Mouse (Mus musculus): ENCODE measurements at regions not wholly inside any gene's neighbourhood (a gene's known extent, or its start where the extent isn't known, plus 50 kb on each side); places are given as distances from the start of the nearest gene placed in this dataset.
"Not testable (repeated sequence)": the region's sequence is repeated elsewhere in the genome, so short reads cannot be mapped to it uniquely, and the experiment has no call there.

DNA sequence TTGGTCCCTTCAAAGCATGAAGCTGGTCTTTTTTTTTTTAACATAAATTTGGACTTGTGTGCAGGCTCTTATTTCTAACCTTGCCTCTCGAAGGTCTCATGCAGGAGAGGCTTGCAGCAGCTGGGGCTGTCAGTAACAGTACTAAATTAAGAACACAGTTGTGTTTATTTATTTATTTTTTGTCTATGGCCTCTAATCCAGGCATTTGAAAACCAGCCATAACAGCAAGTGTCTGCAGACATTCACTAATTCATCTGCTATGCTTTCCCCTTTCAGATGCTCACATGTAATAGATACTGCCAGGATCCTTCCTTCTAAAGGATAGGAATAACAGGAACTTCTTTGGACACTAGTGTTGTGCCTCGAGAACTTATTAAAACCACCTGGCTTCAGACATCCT is 172.5 kb downstream of the Rchy1 start:
- Histone ChIP-seq H3K27ac (ENCODE audit: low read depth, low read length) (no peak overlapping the region), H3K36me3 (ENCODE audit: control insufficient read depth, insufficient read depth, low read length) (no peaks in the 10 kb centered on the region), H3K4me2 (replicated peaks; ENCODE audit: low read depth, low read length) (no peak overlapping the region), H3K4me1 (ENCODE audit: control insufficient read depth, insufficient read depth, low read length) (no peaks in the 10 kb centered on the region), H3K27me3 (ENCODE audit: control insufficient read depth, insufficient read depth, low read length) (no peaks in the 10 kb centered on the region), H3K9ac (ENCODE audit: low read depth, low read length) (no peak overlapping the region), H3K4me3 (ENCODE audit: low read length) (no peak overlapping the region), H3K9me3 (ENCODE audit: control insufficient read depth, low read length) (no peaks in the 10 kb centered on the region)
- ATAC-seq (ENCODE audit: low FRiP score, low TSS enrichment): no peak
- WGBS: 27% methylated on average over 2 of the region's 2 CpGs

DNA sequence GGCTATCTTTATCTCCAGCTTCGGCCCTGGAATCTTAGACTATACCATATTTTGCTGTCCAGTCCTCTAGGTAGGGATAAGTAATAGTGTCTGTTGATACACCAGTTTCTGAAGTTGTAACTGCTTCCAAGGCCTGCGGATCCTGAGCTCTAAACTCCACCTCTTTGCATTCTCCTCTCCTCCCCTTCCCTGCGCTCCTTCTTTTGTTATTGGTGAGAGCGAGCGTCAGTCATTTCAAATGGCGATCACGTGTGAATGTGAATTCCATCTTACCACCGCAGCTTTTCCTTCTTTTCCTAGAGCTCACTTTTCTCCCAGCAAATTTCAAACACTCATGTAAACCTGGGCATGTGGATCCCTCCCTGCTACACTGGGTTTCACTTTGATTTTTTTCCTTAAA is 178.9 kb downstream of the Rchy1 start:
- no peaks in the 10 kb centered on the region for H3K9me3 ChIP-seq (ENCODE audit: control insufficient read depth, low read length)
- H3K4me1 ChIP-seq (ENCODE audit: control insufficient read depth, insufficient read depth, low read length): no peaks in the 10 kb centered on the region
- no peaks in the 10 kb centered on the region for H3K27me3 ChIP-seq (ENCODE audit: control insufficient read depth, insufficient read depth, low read length)
- no peaks in the 10 kb centered on the region for H3K36me3 ChIP-seq (ENCODE audit: control insufficient read depth, insufficient read depth, low read length)
- WGBS: 85% methylated on average over 8 of the region's 8 CpGs
- no peak overlapping the region for H3K9ac ChIP-seq (ENCODE audit: low read depth, low read length)
- no peak overlapping the region for H3K4me3 ChIP-seq (ENCODE audit: low read length)
- no peak overlapping the region for H3K27ac ChIP-seq (ENCODE audit: low read depth, low read length)
- H3K4me2 ChIP-seq (replicated peaks; ENCODE audit: low read depth, low read length): no peak overlapping the region
- ATAC-seq (ENCODE audit: low FRiP score, low TSS enrichment): no peak

DNA sequence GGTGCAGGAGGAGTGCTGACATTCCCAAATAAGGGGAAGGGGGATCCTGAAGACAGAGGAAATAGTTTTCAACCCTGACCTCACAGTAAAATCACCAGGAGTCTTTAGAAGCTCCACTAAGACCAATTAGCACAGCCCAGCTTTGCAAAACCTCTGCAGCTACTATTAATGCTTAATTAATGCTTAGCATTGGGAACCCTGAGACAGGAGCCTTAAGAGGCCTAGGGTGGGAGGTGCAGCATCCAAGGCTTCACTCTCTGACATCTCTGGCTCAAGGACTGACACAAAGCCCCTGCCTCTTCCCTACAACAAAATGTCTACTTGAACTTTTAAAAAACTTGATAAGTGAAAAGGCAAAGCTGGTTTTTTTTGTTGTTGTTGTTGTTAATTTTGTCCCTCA is 185.9 kb downstream of the Rchy1 start:
- H3K9me3 ChIP-seq (ENCODE audit: control insufficient read depth, low read length): no peaks in the 10 kb centered on the region
- no peak overlapping the region for H3K4me3 ChIP-seq (ENCODE audit: low read length)
- H3K9ac ChIP-seq (ENCODE audit: low read depth, low read length): no peak overlapping the region
- H3K4me2 ChIP-seq (replicated peaks; ENCODE audit: low read depth, low read length): no peak overlapping the region
- no peak for ATAC-seq (ENCODE audit: low FRiP score, low TSS enrichment)
- no peaks in the 10 kb centered on the region for H3K4me1 ChIP-seq (ENCODE audit: control insufficient read depth, insufficient read depth, low read length)
- no peaks in the 10 kb centered on the region for H3K27me3 ChIP-seq (ENCODE audit: control insufficient read depth, insufficient read depth, low read length)
- no peaks in the 10 kb centered on the region for H3K36me3 ChIP-seq (ENCODE audit: control insufficient read depth, insufficient read depth, low read length)
- H3K27ac ChIP-seq (ENCODE audit: low read depth, low read length): no peak overlapping the region

DNA sequence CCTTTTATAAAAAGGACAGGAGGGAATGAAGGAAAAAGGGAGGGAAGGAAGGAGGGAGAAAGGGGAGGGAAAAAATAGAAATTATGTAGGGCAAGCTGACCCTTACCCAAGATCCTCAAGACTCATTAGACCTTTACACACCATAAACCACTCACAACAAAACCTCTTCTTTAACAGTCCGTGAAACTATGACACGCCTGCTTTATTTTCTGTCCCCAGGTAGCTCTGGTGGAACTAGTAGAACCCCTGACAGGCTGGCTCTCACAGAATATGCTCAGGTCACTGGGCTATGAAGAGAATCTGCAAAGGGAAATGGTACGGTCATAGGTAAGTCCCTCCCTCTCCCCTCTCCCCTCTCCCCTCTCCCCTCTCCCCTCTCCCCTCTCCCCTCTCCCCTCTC is 188.8 kb downstream of the Rchy1 start:
- ATAC-seq (ENCODE audit: low FRiP score, low TSS enrichment): peak; percentile 73; the same call in 1 of the 2 replicates
- Histone ChIP-seq H3K9me3 (ENCODE audit: control insufficient read depth, low read length) (no peaks in the 10 kb centered on the region), H3K27me3 (ENCODE audit: control insufficient read depth, insufficient read depth, low read length) (no peaks in the 10 kb centered on the region), H3K9ac (ENCODE audit: low read depth, low read length) (no peak overlapping the region), H3K4me3 (ENCODE audit: low read length) (no peak overlapping the region), H3K36me3 (ENCODE audit: control insufficient read depth, insufficient read depth, low read length) (no peaks in the 10 kb centered on the region), H3K4me1 (ENCODE audit: control insufficient read depth, insufficient read depth, low read length) (no peaks in the 10 kb centered on the region), H3K27ac (ENCODE audit: low read depth, low read length) (no peak overlapping the region), H3K4me2 (replicated peaks; ENCODE audit: low read depth, low read length) (no peak overlapping the region)
- WGBS: 39% methylated on average over 3 of the region's 3 CpGs

DNA sequence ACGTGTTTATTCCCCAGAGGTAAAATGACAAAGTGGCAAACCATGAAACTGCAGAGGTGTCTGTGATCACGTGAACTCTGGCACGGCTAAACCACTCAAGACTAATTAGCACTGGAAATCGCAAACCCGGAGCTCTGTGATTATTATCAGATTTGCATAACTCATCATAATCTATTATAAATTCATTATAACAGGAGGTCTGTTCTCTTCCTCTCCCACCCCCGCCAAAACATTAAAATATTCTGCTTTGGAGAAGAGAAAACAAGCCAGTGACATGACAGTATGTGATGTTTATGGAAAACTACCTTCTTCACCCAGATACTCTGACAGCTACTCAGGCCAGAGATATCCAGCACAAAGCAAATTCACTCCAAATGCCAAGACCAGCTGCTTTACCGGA is 195.0 kb downstream of the Rchy1 start:
- Histone ChIP-seq H3K4me1 (ENCODE audit: control insufficient read depth, insufficient read depth, low read length) (no peaks in the 10 kb centered on the region), H3K4me2 (replicated peaks; ENCODE audit: low read depth, low read length) (no peak overlapping the region), H3K4me3 (ENCODE audit: low read length) (no peak overlapping the region), H3K9me3 (ENCODE audit: control insufficient read depth, low read length) (no peaks in the 10 kb centered on the region), H3K27ac (ENCODE audit: low read depth, low read length) (no peak overlapping the region), H3K27me3 (ENCODE audit: control insufficient read depth, insufficient read depth, low read length) (no peaks in the 10 kb centered on the region), H3K9ac (ENCODE audit: low read depth, low read length) (no peak overlapping the region), H3K36me3 (ENCODE audit: control insufficient read depth, insufficient read depth, low read length) (no peaks in the 10 kb centered on the region)
- ATAC-seq (ENCODE audit: low FRiP score, low TSS enrichment): no peak
- 77% methylated on average over 7 of the region's 7 CpGs for WGBS

DNA sequence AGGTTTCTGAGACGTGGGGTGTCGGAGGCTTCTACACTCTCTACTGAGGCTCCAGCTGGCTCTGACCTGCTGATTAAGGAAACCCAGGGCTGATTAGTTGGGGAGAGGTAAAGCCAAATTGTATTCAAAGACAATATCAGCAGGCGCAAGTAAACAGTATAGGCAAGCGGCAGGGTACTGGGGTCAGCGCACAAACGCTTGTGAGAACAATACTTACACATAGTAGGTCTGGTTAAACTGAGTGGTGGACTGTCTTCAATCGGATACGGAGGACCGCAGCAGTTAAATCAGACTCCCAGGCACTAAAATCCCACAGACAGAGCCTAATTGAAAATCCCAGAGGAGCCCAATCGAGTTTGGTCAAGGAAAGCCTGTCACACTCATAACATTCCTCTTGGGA is 195.8 kb downstream of the Rchy1 start:
- no peaks in the 10 kb centered on the region for H3K36me3 ChIP-seq (ENCODE audit: control insufficient read depth, insufficient read depth, low read length)
- no peak overlapping the region for H3K27ac ChIP-seq (ENCODE audit: low read depth, low read length)
- H3K27me3 ChIP-seq (ENCODE audit: control insufficient read depth, insufficient read depth, low read length): no peaks in the 10 kb centered on the region
- H3K4me3 ChIP-seq (ENCODE audit: low read length): no peak overlapping the region
- H3K4me1 ChIP-seq (ENCODE audit: control insufficient read depth, insufficient read depth, low read length): no peaks in the 10 kb centered on the region
- no peak overlapping the region for H3K9ac ChIP-seq (ENCODE audit: low read depth, low read length)
- ATAC-seq (ENCODE audit: low FRiP score, low TSS enrichment): no peak
- H3K9me3 ChIP-seq (ENCODE audit: control insufficient read depth, low read length): no peaks in the 10 kb centered on the region
- no peak overlapping the region for H3K4me2 ChIP-seq (replicated peaks; ENCODE audit: low read depth, low read length)
- WGBS: 71% methylated on average over 10 of the region's 10 CpGs

DNA sequence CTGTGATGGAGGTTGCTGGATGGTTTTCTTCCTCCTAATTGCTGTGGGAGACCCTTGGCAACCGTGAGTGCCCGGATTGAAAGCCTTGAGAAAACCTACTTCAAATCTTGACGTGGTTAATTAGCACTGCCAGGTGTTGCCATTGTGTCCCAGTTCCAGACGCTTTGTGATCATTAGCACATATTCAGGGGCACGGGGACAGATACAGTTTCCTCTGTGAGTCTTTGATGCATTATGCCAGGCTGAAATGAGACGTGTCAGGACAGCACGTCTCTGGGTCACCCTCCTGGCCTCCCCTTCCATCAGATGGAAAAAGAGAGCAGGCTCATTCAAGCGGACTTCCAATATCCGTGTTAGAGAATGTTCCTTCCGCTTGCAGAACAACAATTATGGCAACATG is 198.2 kb downstream of the Rchy1 start:
- Histone ChIP-seq H3K4me2 (replicated peaks; ENCODE audit: low read depth, low read length) (no peak overlapping the region), H3K27ac (ENCODE audit: low read depth, low read length) (no peak overlapping the region), H3K9me3 (ENCODE audit: control insufficient read depth, low read length) (no peaks in the 10 kb centered on the region), H3K9ac (ENCODE audit: low read depth, low read length) (no peak overlapping the region), H3K4me3 (ENCODE audit: low read length) (no peak overlapping the region), H3K27me3 (ENCODE audit: control insufficient read depth, insufficient read depth, low read length) (no peaks in the 10 kb centered on the region), H3K36me3 (ENCODE audit: control insufficient read depth, insufficient read depth, low read length) (no peaks in the 10 kb centered on the region), H3K4me1 (ENCODE audit: control insufficient read depth, insufficient read depth, low read length) (no peaks in the 10 kb centered on the region)
- peak; percentile 41; the same call in 1 of the 2 replicates for ATAC-seq (ENCODE audit: low FRiP score, low TSS enrichment)
- WGBS: 32% methylated on average over 10 of the region's 10 CpGs

DNA sequence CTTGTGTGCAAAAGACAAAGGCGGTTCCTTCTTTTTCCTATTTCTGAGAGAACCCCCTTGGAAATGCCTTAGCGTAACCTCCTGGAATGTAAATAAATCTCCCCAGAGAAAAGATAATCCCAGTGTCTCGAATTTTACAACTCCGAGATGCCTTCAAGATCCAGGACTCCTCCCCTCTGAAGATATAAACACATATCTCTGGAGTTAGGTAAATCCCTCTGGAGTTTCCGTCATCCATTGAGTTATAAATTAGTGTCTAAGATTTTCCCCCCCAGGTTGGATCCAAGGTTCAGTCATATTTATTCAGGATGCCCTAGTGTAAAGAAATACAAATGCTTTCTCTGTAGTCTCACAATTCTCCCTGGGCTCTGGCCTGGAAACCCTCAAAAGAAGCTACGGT is 200.3 kb downstream of the Rchy1 start:
- Histone ChIP-seq H3K4me1 (ENCODE audit: control insufficient read depth, insufficient read depth, low read length) (no peaks in the 10 kb centered on the region), H3K4me3 (ENCODE audit: low read length) (no peak overlapping the region), H3K36me3 (ENCODE audit: control insufficient read depth, insufficient read depth, low read length) (no peaks in the 10 kb centered on the region), H3K27me3 (ENCODE audit: control insufficient read depth, insufficient read depth, low read length) (no peaks in the 10 kb centered on the region), H3K9ac (ENCODE audit: low read depth, low read length) (no peak overlapping the region), H3K4me2 (replicated peaks; ENCODE audit: low read depth, low read length) (no peak overlapping the region), H3K9me3 (ENCODE audit: control insufficient read depth, low read length) (no peaks in the 10 kb centered on the region), H3K27ac (ENCODE audit: low read depth, low read length) (no peak overlapping the region)
- WGBS: 39% methylated on average over 6 of the region's 6 CpGs
- ATAC-seq (ENCODE audit: low FRiP score, low TSS enrichment): no peak

DNA sequence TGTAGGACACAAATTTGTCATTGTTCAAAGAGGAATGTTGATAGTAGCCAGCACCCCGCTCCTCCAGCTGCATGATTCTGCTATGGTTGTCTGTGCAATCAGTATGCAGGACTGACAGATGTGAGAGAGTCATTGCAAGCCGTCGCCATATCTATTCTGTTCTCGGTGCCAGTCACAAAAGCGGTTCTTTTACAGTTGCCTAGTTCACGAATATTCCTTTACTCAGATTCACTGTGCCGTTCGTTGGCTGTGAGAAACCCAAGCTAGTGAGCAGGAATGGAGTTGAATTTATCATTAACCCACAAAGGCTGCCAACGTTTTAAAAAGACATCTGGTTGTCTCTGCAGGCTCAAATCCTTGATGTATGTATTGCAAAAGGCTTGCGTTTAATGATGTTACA is 206.9 kb downstream of the Rchy1 start:
- WGBS: 75% methylated on average over 10 of the region's 10 CpGs
- ATAC-seq (ENCODE audit: low FRiP score, low TSS enrichment): no peak
- H3K9me3 ChIP-seq (ENCODE audit: control insufficient read depth, low read length): no peaks in the 10 kb centered on the region
- no peak overlapping the region for H3K27ac ChIP-seq (ENCODE audit: low read depth, low read length)
- no peak overlapping the region for H3K9ac ChIP-seq (ENCODE audit: low read depth, low read length)
- no peaks in the 10 kb centered on the region for H3K36me3 ChIP-seq (ENCODE audit: control insufficient read depth, insufficient read depth, low read length)
- no peaks in the 10 kb centered on the region for H3K27me3 ChIP-seq (ENCODE audit: control insufficient read depth, insufficient read depth, low read length)
- H3K4me2 ChIP-seq (replicated peaks; ENCODE audit: low read depth, low read length): no peak overlapping the region
- H3K4me1 ChIP-seq (ENCODE audit: control insufficient read depth, insufficient read depth, low read length): 0 out of 2 replicates have a peak, but pooled peaks cover 4% of the 10 kb centered on the region
- H3K4me3 ChIP-seq (ENCODE audit: low read length): no peak overlapping the region

DNA sequence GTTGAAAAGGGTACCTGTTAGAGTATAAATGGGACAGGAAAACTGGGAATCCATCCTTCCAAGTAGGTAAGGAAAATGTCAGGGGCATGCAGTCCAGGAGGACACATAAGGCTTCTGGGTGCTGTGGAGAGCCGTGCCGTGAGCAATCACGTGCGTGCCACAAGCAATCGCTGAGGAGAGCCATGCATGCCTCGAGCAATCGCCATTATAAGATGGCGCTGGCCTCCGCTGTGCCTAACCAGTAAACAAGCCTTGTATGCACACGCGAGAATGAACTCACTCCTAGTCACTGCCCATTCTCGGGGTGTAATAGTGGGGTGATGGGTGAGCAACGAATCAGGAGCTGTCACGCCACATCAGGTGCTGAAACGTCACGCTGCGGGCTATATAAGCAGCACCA is 210.0 kb downstream of the Rchy1 start:
- 95% methylated on average over 17 of the region's 17 CpGs for WGBS
- not testable (repeated sequence) for H3K9ac ChIP-seq (ENCODE audit: low read depth, low read length); H3K4me2 ChIP-seq (replicated peaks; ENCODE audit: low read depth, low read length); H3K9me3 ChIP-seq (ENCODE audit: control insufficient read depth, low read length); H3K4me1 ChIP-seq (ENCODE audit: control insufficient read depth, insufficient read depth, low read length); H3K27ac ChIP-seq (ENCODE audit: low read depth, low read length); H3K4me3 ChIP-seq (ENCODE audit: low read length); H3K36me3 ChIP-seq (ENCODE audit: control insufficient read depth, insufficient read depth, low read length); H3K27me3 ChIP-seq (ENCODE audit: control insufficient read depth, insufficient read depth, low read length); ATAC-seq (ENCODE audit: low FRiP score, low TSS enrichment)
